Mouse (Mus musculus) heart, embryonic 14.5 days (tissue): ENCODE measurements around the gene Ankfn1. TPM values are rescaled to one million over a fixed set of nuclear protein-coding genes. Genes with fewer than 3 reads are reported as not detected.

Source experiments
- ATAC-seq: fragments of 200-750 bp; cut with Nextera tagmentation; 2 replicates; pipeline ENCODE4 v1.8.0; 2017; ENCODE audit warnings: low read depth, moderate TSS enrichment; ENCODE audit not compliant: insufficient number of reproducible peaks, insufficient read depth, low FRiP score
- H3K27ac ChIP-seq, 2 experiments: fragments of 200-500 bp in 1 of 2; fragments of 300-500 bp in 1 of 2; sonication (generic) in 1 of 2; replicated peaks in 1 of 2; 2 replicates each; pipeline ENCODE4 v1.5.1; 2012 to 2014; ENCODE audit warnings: low read depth in 2 of 2, low read length in 2 of 2, control low read depth in 1 of 2, mild to moderate bottlenecking in 1 of 2, mixed read lengths in 1 of 2; ENCODE audit not compliant: control insufficient read depth in 1 of 2, insufficient read depth in 1 of 2
- H3K27me3 ChIP-seq: fragments of 300-500 bp; sonication (generic); 2 replicates; pipeline ENCODE4 v1.6.1; 2014; ENCODE audit warnings: mild to moderate bottlenecking, low read length, control low read depth; ENCODE audit not compliant: control insufficient read depth, insufficient read depth
- H3K36me3 ChIP-seq: fragments of 300-500 bp; sonication (generic); 2 replicates; pipeline ENCODE4 v1.6.1; 2014; ENCODE audit warnings: mild to moderate bottlenecking, control low read depth, low read length, mixed read lengths; ENCODE audit not compliant: control insufficient read depth, insufficient read depth
- H3K4me1 ChIP-seq, 2 experiments: fragments of 200-500 bp in 1 of 2; fragments of 300-500 bp in 1 of 2; sonication (generic) in 1 of 2; 2 replicates each; pipeline ENCODE4 v1.6.1; 2012 to 2014; ENCODE audit warnings: low read length in 2 of 2, control low read depth in 1 of 2, mixed read lengths in 1 of 2; ENCODE audit not compliant: control insufficient read depth in 2 of 2, insufficient read depth in 2 of 2
- H3K4me2 ChIP-seq: fragments of 300-500 bp; sonication (generic); 2 replicates; pipeline ENCODE4 v1.6.1; 2014; ENCODE audit warnings: mild to moderate bottlenecking, low read length
- H3K4me3 ChIP-seq, 2 experiments: fragments of 200-500 bp in 1 of 2; fragments of 300-500 bp in 1 of 2; sonication (generic) in 1 of 2; 2 replicates each; pipeline ENCODE4 v1.5.1; 2012 to 2014; ENCODE audit warnings: low read length in 2 of 2, mild to moderate bottlenecking in 2 of 2, control low read depth in 1 of 2, low read depth in 1 of 2, moderate library complexity in 1 of 2; ENCODE audit not compliant: control insufficient read depth in 1 of 2, insufficient read depth in 1 of 2
- H3K9ac ChIP-seq: fragments of 300-500 bp; sonication (generic); 2 replicates; pipeline ENCODE4 v1.6.1; 2014; ENCODE audit warnings: mild to moderate bottlenecking, low read length
- H3K9me3 ChIP-seq: fragments of 300-500 bp; sonication (generic); 2 replicates; pipeline ENCODE4 v1.6.1; 2016; ENCODE audit warnings: low read length, control low read depth; ENCODE audit not compliant: control insufficient read depth
- WGBS: fragments of 180-500 bp; shearing (Covaris S2); extraction: QIAGEN DNeasy Blood & Tissue Kit; methylation state at CpG from one replicate; pipeline ENCODE4 v1.1.7; 2014; 5-methylcytosine and 5-hydroxymethylcytosine counted together
- polyA plus RNA-seq: library from polyadenylated mRNA; unstranded; fragments of >200 nt; fragmentation: Nextera tagmentation; extraction: Ambion mirVana; gene quantifications from 2 replicates; pipeline ENCODE4 v1.2.1, GENCODE M21; 2014

Ankfn1 gene
- polyA plus RNA-seq, 1 experiment from 2014 or later: not detected

GRCm38 (mm10) chr11:89733526-89733925 is 43.9 kb downstream of the Ankfn1 start:
- no peak overlapping the region for H3K27ac ChIP-seq
- H3K4me3 ChIP-seq: no peak overlapping the region
- WGBS: 83% methylated on average over 7 of the region's 7 CpGs
- H3K9ac ChIP-seq: no peak overlapping the region
- no peaks in the 10 kb centered on the region for H3K36me3 ChIP-seq
- no peak for ATAC-seq
- no peaks in the 10 kb centered on the region for H3K9me3 ChIP-seq
- no peaks in the 10 kb centered on the region for H3K27me3 ChIP-seq
- H3K4me2 ChIP-seq: no peak overlapping the region
- peaks cover 0 to 2% of the 10 kb centered on the region in 2 experiments; a peak in 1 of 4 replicates for H3K4me1 ChIP-seq

GRCm38 (mm10) chr11:89720847-89721246 is 56.6 kb downstream of the Ankfn1 start:
- Histone ChIP-seq H3K4me1 (no peaks in the 10 kb centered on the region), H3K9me3 (0 out of 2 replicates have a peak, but pooled peaks cover 4% of the 10 kb centered on the region), H3K27ac (no peak overlapping the region), H3K4me2 (no peak overlapping the region), H3K9ac (no peak overlapping the region), H3K4me3 (no peak overlapping the region), H3K27me3 (no peaks in the 10 kb centered on the region), H3K36me3 (no peaks in the 10 kb centered on the region)
- ATAC-seq: no peak
- WGBS: 16% methylated on average over 5 of the region's 5 CpGs

GRCm38 (mm10) chr11:89718491-89718982 is 58.9 kb downstream of the Ankfn1 start:
- no peak overlapping the region for H3K4me3 ChIP-seq
- WGBS: 86% methylated on average over 14 of the region's 14 CpGs
- no peak for ATAC-seq
- H3K9me3 ChIP-seq: 0 out of 2 replicates have a peak, but pooled peaks cover 3% of the 10 kb centered on the region
- no peaks in the 10 kb centered on the region for H3K4me1 ChIP-seq
- no peaks in the 10 kb centered on the region for H3K36me3 ChIP-seq
- no peak overlapping the region for H3K27ac ChIP-seq
- H3K27me3 ChIP-seq: no peaks in the 10 kb centered on the region
- no peak overlapping the region for H3K9ac ChIP-seq
- H3K4me2 ChIP-seq: no peak overlapping the region

- Histone ChIP-seq H3K4me1 (no peaks in the 10 kb centered on the region), H3K4me3 (no peak overlapping the region), H3K9me3 (0 out of 2 replicates have a peak, but pooled peaks cover 3% of the 10 kb centered on the region), H3K27me3 (no peaks in the 10 kb centered on the region), H3K9ac (no peak overlapping the region), H3K27ac (no peak overlapping the region), H3K36me3 (no peaks in the 10 kb centered on the region), H3K4me2 (no peak overlapping the region)
- no peak for ATAC-seq
- 82% methylated on average over 7 of the region's 7 CpGs for WGBS
Observed at GRCm38 (mm10) chr11:89716351-89716750, 61.1 kb downstream of the Ankfn1 start.

GRCm38 (mm10) chr11:89708526-89708925 is 68.9 kb downstream of the Ankfn1 start:
- H3K4me1 ChIP-seq: no peaks in the 10 kb centered on the region
- no peaks in the 10 kb centered on the region for H3K9me3 ChIP-seq
- no peak overlapping the region for H3K4me2 ChIP-seq
- no peak overlapping the region for H3K4me3 ChIP-seq
- H3K36me3 ChIP-seq: no peaks in the 10 kb centered on the region
- no peak overlapping the region for H3K9ac ChIP-seq
- H3K27ac ChIP-seq: no peak overlapping the region
- no peaks in the 10 kb centered on the region for H3K27me3 ChIP-seq
- WGBS: 86% methylated on average over 7 of the region's 7 CpGs
- no peak for ATAC-seq

GRCm38 (mm10) chr11:89696431-89697403 is 80.7 kb downstream of the Ankfn1 start:
- H3K9me3 ChIP-seq: no peaks in the 10 kb centered on the region
- ATAC-seq: no peak
- no peak overlapping the region for H3K4me3 ChIP-seq
- 56% methylated on average over 18 of the region's 18 CpGs for WGBS
- H3K27me3 ChIP-seq: no peaks in the 10 kb centered on the region
- no peak overlapping the region for H3K9ac ChIP-seq
- no peaks in the 10 kb centered on the region for H3K36me3 ChIP-seq
- no peak overlapping the region for H3K27ac ChIP-seq
- H3K4me1 ChIP-seq: peaks cover 0 to 2% of the 10 kb centered on the region in 2 experiments; a peak in 1 of 4 replicates
- no peak overlapping the region for H3K4me2 ChIP-seq

- WGBS: 85% methylated on average over 4 of the region's 4 CpGs
Observed at GRCm38 (mm10) chr11:89693686-89694085, 83.8 kb downstream of the Ankfn1 start.

More at GRCm38 (mm10) chr11:89693686-89694085, 83.8 kb downstream of the Ankfn1 start:
- Histone ChIP-seq H3K9ac (no peak overlapping the region), H3K4me2 (no peak overlapping the region), H3K9me3 (no peaks in the 10 kb centered on the region), H3K4me1 (peaks cover 0 to 2% of the 10 kb centered on the region in 2 experiments; a peak in 1 of 4 replicates), H3K27ac (no peak overlapping the region), H3K36me3 (no peaks in the 10 kb centered on the region), H3K4me3 (no peak overlapping the region), H3K27me3 (no peaks in the 10 kb centered on the region)
- ATAC-seq: no peak
